Mouse (Mus musculus): ENCODE data around the gene Tmem240. TPM values are rescaled to one million over a fixed set of nuclear protein-coding genes. Genes with fewer than 3 reads are reported as not detected.

Tmem240 gene
- polyA plus RNA-seq, 2 experiments = 0.06 to 0.17 TPM

DNA sequence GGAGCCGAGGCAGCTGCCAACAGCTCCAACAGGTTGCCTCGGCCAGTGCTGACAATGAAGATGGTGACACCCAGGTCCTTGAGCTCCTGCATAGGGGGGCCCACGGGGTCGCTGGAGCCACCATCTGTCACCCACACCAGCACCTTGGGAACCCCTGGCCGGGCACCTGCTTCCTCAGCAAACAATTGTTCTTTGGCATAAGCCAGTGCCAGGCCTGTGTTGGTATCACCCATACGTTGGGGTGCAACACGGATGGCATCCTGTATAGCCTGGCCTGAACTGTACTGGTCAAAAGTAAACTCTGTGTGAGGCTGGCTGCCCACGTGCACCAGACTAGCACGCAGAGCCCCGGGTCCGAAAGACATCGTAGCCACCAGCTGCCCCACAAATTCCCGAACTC is 38.2 kb downstream of the Tmem240 start:
- H3K9me3 ChIP-seq (ENCODE audit: control insufficient read depth, low read length) = no peaks in the 10 kb centered on the region
- H3K27ac ChIP-seq = no peak overlapping the region
- H3K4me1 ChIP-seq (replicated peaks; ENCODE audit: control insufficient read depth in 2 of 2, insufficient read depth in 2 of 2, low read length in 1 of 2) = peaks cover 0 to 4% of the 10 kb centered on the region in 2 experiments; a peak in 1 of 4 replicates
- no peak overlapping the region for H3K4me3 ChIP-seq (ENCODE audit: insufficient read depth in 1 of 2, low read depth in 2 of 2, low read length in 2 of 2)
- no peak overlapping the region for H3K9ac ChIP-seq (replicated peaks)
- no peaks in the 10 kb centered on the region for H3K36me3 ChIP-seq (replicated peaks; ENCODE audit: control insufficient read depth, insufficient read depth, low read depth)
- peaks cover 26% of the 10 kb centered on the region for H3K27me3 ChIP-seq (ENCODE audit: control insufficient read depth, insufficient read depth, low read length)
- no peak for ATAC-seq (ENCODE audit: insufficient read depth)
- DNase-seq (ENCODE audit: low read depth in 3 of 3, low spot score in 3 of 3) = no peak
- TF ChIP-seq EP300 (IDR thresholded peaks at IDR 0.05; ENCODE audit: low read depth) (no peak), CTCF (IDR thresholded peaks at IDR 0.05; ENCODE audit: low read depth) (no peak)
- H3K4me2 ChIP-seq (ENCODE audit: low read depth) = no peak overlapping the region
- 68% methylated on average over 13 of the region's 13 CpGs for WGBS (ENCODE audit: insufficient replicate concordance)

DNA sequence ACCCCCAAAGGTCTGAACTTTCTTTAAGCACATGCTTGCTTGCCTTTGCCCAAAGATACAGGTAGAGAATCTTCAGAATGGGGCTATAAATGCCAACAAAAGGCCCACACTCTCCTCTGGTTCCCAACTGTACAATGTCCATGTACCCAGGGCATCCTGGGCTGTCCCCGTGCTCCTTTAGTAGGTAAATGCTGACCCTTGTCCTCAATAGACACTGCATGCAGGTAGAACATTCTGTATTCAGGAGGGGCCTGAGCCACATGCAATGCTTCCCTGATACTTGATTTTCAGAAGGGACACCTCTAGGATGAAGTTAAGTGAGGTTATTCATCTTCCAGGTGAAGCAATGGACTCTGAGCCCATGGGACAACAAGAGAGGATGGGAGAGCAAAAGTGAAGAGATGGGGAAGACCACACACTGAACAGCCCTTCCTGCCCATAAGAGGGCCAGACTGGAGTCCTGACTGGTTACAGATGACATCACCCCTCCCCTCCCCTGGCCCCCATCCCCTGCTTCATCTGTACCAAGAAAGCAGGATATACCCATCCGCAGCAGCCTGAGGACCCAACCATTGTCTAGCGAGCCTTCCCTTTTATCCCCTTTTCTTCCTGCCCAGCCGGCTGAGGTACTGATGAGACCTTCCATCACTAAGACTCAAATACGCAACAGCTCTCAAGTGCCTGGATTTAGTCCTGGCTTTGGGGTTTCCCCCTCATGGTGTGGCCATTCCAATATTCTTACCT is 38.9 kb downstream of the Tmem240 start:
- Histone ChIP-seq H3K9me3 (ENCODE audit: control insufficient read depth, low read length) (no peaks in the 10 kb centered on the region), H3K9ac (replicated peaks) (no peak overlapping the region), H3K27me3 (ENCODE audit: control insufficient read depth, insufficient read depth, low read length) (peaks cover 26% of the 10 kb centered on the region), H3K27ac (no peak overlapping the region), H3K36me3 (replicated peaks; ENCODE audit: control insufficient read depth, insufficient read depth, low read depth) (no peaks in the 10 kb centered on the region), H3K4me2 (ENCODE audit: low read depth) (peak overlapping the region; percentile 60), H3K4me3 (ENCODE audit: insufficient read depth in 1 of 2, low read depth in 2 of 2, low read length in 2 of 2) (no peak overlapping the region), H3K4me1 (replicated peaks; ENCODE audit: control insufficient read depth in 2 of 2, insufficient read depth in 2 of 2, low read length in 1 of 2) (peaks cover 0 to 4% of the 10 kb centered on the region in 2 experiments; a peak in 1 of 4 replicates)
- no peak for TF ChIP-seq CTCF (IDR thresholded peaks at IDR 0.05; ENCODE audit: low read depth)
- no peak for TF ChIP-seq EP300 (IDR thresholded peaks at IDR 0.05; ENCODE audit: low read depth)
- DNase-seq (ENCODE audit: low read depth in 3 of 3, low spot score in 3 of 3) = no peak
- no peak for ATAC-seq (ENCODE audit: insufficient read depth)
- 30% methylated on average over 5 of the region's 5 CpGs for WGBS (ENCODE audit: insufficient replicate concordance)

DNA sequence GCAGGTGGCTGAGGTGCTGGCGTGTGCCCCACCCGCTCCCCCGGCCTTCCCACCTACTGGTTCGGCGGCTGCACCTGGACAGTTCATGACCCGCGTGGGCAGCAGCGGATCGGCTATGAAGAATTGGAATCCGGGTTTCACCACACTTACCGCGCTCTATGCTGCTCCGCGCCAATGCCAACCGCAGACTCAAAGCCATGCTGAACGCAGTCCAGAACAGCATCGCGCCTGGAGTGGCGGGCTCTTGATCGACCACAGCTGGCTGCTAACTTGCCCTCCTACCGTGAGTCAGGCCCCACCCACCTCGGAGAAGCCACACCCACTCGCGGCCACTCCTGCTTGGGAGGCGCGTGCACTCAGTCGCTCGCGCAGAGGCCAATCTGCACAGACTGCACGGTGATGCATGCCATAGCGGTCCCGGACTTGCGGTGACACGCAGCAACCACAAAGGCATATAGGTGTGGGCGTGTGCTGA is 39.7 kb downstream of the Tmem240 start, which contains the start of gene Vwa1:
Gene Vwa1, minus strand, starts transcription at position 419 of the 475 bp plus-strand sequence.
- ATAC-seq (ENCODE audit: insufficient read depth) (peak; percentile 60), DNase-seq (ENCODE audit: low read depth in 3 of 3, low spot score in 3 of 3) (peak in 1 of 3 experiments; percentile 64)
- no peaks in the 10 kb centered on the region for H3K9me3 ChIP-seq (ENCODE audit: control insufficient read depth, low read length)
- peak within 1 kb of the TSS in 1 of 2 experiments; percentile 21; a peak in 2 of 4 replicates for H3K4me3 ChIP-seq (ENCODE audit: insufficient read depth in 1 of 2, low read depth in 2 of 2, low read length in 2 of 2)
- no peaks in the 10 kb centered on the region for H3K36me3 ChIP-seq (replicated peaks; ENCODE audit: control insufficient read depth, insufficient read depth, low read depth)
- H3K4me2 ChIP-seq (ENCODE audit: low read depth) = peak within 1 kb of the TSS; percentile 60
- no peak within 1 kb of the TSS for H3K9ac ChIP-seq (replicated peaks)
- WGBS (ENCODE audit: insufficient replicate concordance) = 2% methylated on average over 35 of the region's 35 CpGs
- TF ChIP-seq CTCF (IDR thresholded peaks at IDR 0.05; ENCODE audit: low read depth) = peak; percentile 19; the same call in 1 of the 2 replicates
- no peak for TF ChIP-seq EP300 (IDR thresholded peaks at IDR 0.05; ENCODE audit: low read depth)
- peaks cover 26% of the 10 kb centered on the region for H3K27me3 ChIP-seq (ENCODE audit: control insufficient read depth, insufficient read depth, low read length)
- no peak within 1 kb of the TSS for H3K27ac ChIP-seq
- peaks cover 0 to 4% of the 10 kb centered on the region in 2 experiments; a peak in 1 of 4 replicates for H3K4me1 ChIP-seq (replicated peaks; ENCODE audit: control insufficient read depth in 2 of 2, insufficient read depth in 2 of 2, low read length in 1 of 2)

DNA sequence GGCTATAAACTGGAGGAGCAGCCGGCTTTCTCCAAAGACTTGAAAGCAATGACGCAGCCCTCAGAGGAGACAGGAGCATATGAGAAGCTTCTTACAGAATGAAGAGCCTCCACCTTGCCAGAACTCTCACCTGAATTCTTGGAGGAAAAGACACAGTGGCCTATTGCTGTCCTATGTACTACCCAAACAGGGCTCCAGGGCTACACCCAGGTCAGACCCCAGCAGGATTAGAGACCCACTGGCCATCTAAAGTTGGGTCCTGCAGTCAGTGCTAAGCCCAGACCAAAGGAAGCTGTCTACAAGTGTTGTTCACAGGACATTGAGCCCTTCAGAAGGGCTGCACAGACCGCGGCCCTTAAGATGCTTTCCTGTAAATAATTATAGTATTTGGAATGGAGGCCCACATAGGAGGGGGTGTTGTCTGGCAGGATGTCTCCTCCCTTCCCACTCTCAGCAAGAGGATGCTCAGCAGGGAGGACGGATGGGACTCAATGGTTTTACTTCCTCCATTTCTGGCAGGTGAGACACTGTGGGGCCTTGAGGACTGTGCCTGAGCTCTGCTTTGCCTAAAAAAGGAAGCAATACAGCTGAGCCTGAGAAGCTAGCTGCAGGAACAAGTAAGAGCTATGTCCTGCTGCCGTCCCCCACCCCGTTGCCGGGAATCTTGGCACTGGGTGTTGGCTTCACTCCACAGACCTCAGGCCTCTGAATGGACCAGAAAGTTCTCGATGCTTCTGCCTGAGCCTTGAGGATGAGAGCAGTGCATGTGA is 40.6 kb downstream of the Tmem240 start:
- peaks cover 26% of the 10 kb centered on the region for H3K27me3 ChIP-seq (ENCODE audit: control insufficient read depth, insufficient read depth, low read length)
- TF ChIP-seq EP300 (IDR thresholded peaks at IDR 0.05; ENCODE audit: low read depth) = no peak
- no peak for TF ChIP-seq CTCF (IDR thresholded peaks at IDR 0.05; ENCODE audit: low read depth)
- peaks cover 0 to 2% of the 10 kb centered on the region in 2 experiments; a peak in 1 of 4 replicates for H3K4me1 ChIP-seq (replicated peaks; ENCODE audit: control insufficient read depth in 2 of 2, insufficient read depth in 2 of 2, low read length in 1 of 2)
- no peak overlapping the region for H3K4me3 ChIP-seq (ENCODE audit: insufficient read depth in 1 of 2, low read depth in 2 of 2, low read length in 2 of 2)
- no peak for ATAC-seq (ENCODE audit: insufficient read depth)
- no peaks in the 10 kb centered on the region for H3K36me3 ChIP-seq (replicated peaks; ENCODE audit: control insufficient read depth, insufficient read depth, low read depth)
- WGBS (ENCODE audit: insufficient replicate concordance) = 39% methylated on average over 9 of the region's 9 CpGs
- no peak overlapping the region for H3K9ac ChIP-seq (replicated peaks)
- DNase-seq (ENCODE audit: low read depth in 3 of 3, low spot score in 3 of 3) = no peak
- no peak overlapping the region for H3K27ac ChIP-seq
- no peaks in the 10 kb centered on the region for H3K9me3 ChIP-seq (ENCODE audit: control insufficient read depth, low read length)
- peak overlapping the region; percentile 60 for H3K4me2 ChIP-seq (ENCODE audit: low read depth)

DNA sequence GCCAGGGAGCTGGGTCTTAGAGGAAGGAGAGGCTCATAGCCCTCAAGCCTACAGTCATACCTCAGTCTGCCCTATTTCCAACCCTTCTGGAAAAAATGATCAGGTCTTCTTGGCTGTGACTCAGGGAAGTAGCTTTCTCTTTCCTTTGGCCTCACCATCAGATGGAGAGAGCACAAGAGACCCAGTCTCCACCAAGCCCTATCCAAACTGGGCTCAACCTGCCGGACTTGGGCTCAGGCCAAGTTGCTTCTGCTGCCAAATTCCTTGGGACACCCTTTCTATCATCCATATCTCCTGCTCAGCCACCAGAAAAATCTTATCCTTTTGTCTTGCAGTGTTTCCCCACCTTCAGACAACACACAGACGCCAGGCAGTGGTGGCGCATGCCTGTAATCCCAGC is 41.3 kb downstream of the Tmem240 start:
- Histone ChIP-seq H3K27ac (no peak overlapping the region), H3K9ac (replicated peaks) (no peak overlapping the region), H3K9me3 (ENCODE audit: control insufficient read depth, low read length) (no peaks in the 10 kb centered on the region), H3K4me1 (replicated peaks; ENCODE audit: control insufficient read depth in 2 of 2, insufficient read depth in 2 of 2, low read length in 1 of 2) (peaks cover 0 to 2% of the 10 kb centered on the region in 2 experiments; a peak in 1 of 4 replicates), H3K27me3 (ENCODE audit: control insufficient read depth, insufficient read depth, low read length) (peaks cover 27% of the 10 kb centered on the region), H3K36me3 (replicated peaks; ENCODE audit: control insufficient read depth, insufficient read depth, low read depth) (no peaks in the 10 kb centered on the region), H3K4me3 (ENCODE audit: insufficient read depth in 1 of 2, low read depth in 2 of 2, low read length in 2 of 2) (no peak overlapping the region), H3K4me2 (ENCODE audit: low read depth) (no peak overlapping the region)
- no peak for ATAC-seq (ENCODE audit: insufficient read depth)
- WGBS (ENCODE audit: insufficient replicate concordance) = 71% methylated on average over 3 of the region's 3 CpGs
- no peak for DNase-seq (ENCODE audit: low read depth in 3 of 3, low spot score in 3 of 3)
- TF ChIP-seq CTCF (IDR thresholded peaks at IDR 0.05; ENCODE audit: low read depth) = no peak
- no peak for TF ChIP-seq EP300 (IDR thresholded peaks at IDR 0.05; ENCODE audit: low read depth)

All from liver, embryonic 14.5 days (tissue).